Mouse (Mus musculus) erythroblast, embryonic 14.5 days (primary cell): ENCODE data around the gene Ppm1b.

Experiments used
- GATA1 ChIP-seq: IDR thresholded peaks from 2 replicates; pipeline ENCODE4 v1.6.1; 2012; ENCODE audit warnings: low read length, inconsistent platforms, mixed read lengths
- TAL1 ChIP-seq: IDR thresholded peaks from 3 replicates; pipeline ENCODE4 v1.6.1; 2012; ENCODE audit warnings: low read length, inconsistent platforms, mixed read lengths

DNA sequence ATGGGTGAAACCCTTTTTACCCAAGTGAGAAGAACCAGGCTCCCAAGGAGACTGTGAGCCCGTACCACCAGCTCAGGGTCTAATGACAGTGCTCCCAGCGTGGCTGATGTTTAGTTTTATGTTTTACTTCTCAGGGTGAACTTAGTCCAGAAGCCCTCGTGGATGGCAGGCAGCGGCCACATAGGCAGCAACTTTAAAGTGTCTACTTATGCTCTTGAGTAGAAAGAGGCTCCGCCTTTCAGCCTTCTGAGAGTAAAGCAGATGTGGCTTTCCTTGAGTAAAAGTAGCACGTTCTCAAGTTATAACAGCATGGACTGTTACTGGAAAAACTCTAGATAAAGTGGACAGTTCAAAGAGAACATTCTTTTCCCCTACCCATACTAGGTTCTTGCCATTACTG is 39.3 kb downstream of the Ppm1b start:
- TF ChIP-seq GATA1 (no peak), TAL1 (no peak)
